Mouse (Mus musculus) limb, embryonic 11.5 days (tissue): Measurements from ENCODE around the gene Lrrc27. TPM values are rescaled to one million over a fixed set of nuclear protein-coding genes. Genes with fewer than 3 reads are reported as not detected.

Experiments used
- ATAC-seq: fragments of 200-750 bp; cut with Nextera tagmentation; 2 replicates; pipeline ENCODE4 v1.8.0; 2017; ENCODE audit warnings: low read depth; ENCODE audit not compliant: insufficient number of reproducible peaks, low FRiP score, low TSS enrichment
- DNase-seq: peaks from one replicate; pipeline ENCODE4 v3.0.0-alpha.2; 2015; ENCODE audit warnings: low spot score
- H3K27ac ChIP-seq: fragments of 300-500 bp; sonication (generic); replicated peaks from 2 replicates; pipeline ENCODE4 v1.5.1; 2014; ENCODE audit warnings: low read depth, mild to moderate bottlenecking, low read length
- H3K27me3 ChIP-seq: fragments of 300-500 bp; sonication (generic); 2 replicates; pipeline ENCODE4 v1.6.1; 2014; ENCODE audit warnings: mild to moderate bottlenecking, low read length, mixed read lengths; ENCODE audit not compliant: control insufficient read depth, insufficient read depth
- H3K36me3 ChIP-seq: fragments of 300-500 bp; sonication (generic); 2 replicates; pipeline ENCODE4 v1.6.1; 2014; ENCODE audit warnings: mild to moderate bottlenecking, low read length, moderate library complexity, mixed read lengths; ENCODE audit not compliant: control insufficient read depth, insufficient read depth
- H3K4me1 ChIP-seq: fragments of 300-500 bp; sonication (generic); 2 replicates; pipeline ENCODE4 v1.6.1; 2014; ENCODE audit warnings: low read length, mixed read lengths; ENCODE audit not compliant: control insufficient read depth, insufficient read depth
- H3K4me2 ChIP-seq: fragments of 300-500 bp; sonication (generic); 2 replicates; pipeline ENCODE4 v1.6.1; 2014; ENCODE audit warnings: low read depth, mild to moderate bottlenecking, moderate library complexity; ENCODE audit not compliant: severe bottlenecking
- H3K4me3 ChIP-seq: fragments of 300-500 bp; sonication (generic); 2 replicates; pipeline ENCODE4 v1.5.1; 2014; ENCODE audit warnings: low read depth, low read length
- H3K9ac ChIP-seq: fragments of 300-500 bp; sonication (generic); 2 replicates; pipeline ENCODE4 v1.6.1; 2014; ENCODE audit warnings: mild to moderate bottlenecking, low read length
- H3K9me3 ChIP-seq: fragments of 300-500 bp; sonication (generic); 2 replicates; pipeline ENCODE4 v1.6.1; 2016; ENCODE audit warnings: low read length; ENCODE audit not compliant: control insufficient read depth
- WGBS: fragments of 180-500 bp; shearing (Covaris S2); extraction: QIAGEN DNeasy Blood & Tissue Kit; methylation state at CpG from one replicate; pipeline ENCODE4 v1.1.7; 2014; 5-methylcytosine and 5-hydroxymethylcytosine counted together
- polyA plus RNA-seq: library from polyadenylated mRNA; unstranded; fragments of >200 nt; fragmentation: Nextera tagmentation; extraction: Ambion mirVana; gene quantifications from 2 replicates; pipeline ENCODE4 v1.2.1, GENCODE M21; 2014

Lrrc27 gene
- polyA plus RNA-seq: 3.2 and 4.9 TPM in 2 replicates

DNA sequence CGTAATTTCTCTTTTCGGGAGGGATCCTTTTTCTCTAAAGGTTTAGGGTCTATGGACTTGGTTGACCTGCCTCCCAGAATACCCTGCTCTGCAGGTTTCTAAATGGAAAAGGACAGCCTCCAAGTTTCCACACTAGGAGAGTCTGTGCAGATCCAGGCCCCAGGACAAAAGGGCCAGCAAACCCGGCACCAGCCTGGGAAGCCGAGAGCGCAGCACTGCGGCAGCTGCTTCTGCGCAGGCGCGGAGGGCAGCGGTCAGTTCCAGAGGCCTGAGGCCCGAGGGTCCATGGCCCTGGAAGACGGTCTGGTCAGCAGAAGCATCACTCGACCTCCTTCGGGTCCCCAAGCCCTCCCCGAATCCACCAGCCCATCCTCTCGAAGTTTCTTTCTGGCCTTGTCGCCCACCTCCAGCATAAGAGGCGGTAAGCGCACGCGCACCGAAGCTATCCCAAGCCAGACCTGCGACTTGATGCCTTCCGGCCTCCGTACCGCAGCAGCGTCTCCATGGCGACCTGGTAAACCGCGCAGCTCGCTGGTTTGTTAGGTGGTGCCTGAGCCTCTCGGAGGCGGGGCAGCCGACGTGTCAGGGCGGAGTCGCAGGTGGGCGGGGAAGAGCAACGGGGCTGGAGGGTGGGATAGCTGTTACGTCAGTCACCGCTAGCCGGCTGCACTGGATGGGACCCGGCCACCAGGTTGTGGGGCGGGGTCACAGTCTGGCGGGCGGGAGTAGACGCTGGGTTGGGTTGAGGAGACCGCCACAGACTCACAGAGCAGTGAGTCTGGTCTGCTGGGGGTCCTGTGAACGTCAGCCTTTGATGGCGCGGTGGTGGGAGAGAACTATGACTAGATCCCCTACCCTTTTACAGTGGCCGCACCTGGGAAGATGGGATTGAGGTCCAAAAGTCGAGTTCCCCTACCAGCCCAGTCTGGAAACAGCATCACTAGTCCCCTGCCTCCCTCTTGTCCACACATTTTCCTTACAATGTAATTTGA is at the start of gene Lrrc27, which contains the start of gene Stk32c:
Gene Lrrc27, plus strand, starts transcription at position 235 of the 992 bp plus-strand sequence.
Gene Stk32c, minus strand, starts transcription at position 554 of the 992 bp plus-strand sequence.
- peak within 1 kb of the TSS; percentile 81 for H3K9ac ChIP-seq
- H3K4me1 ChIP-seq: no peaks in the 10 kb centered on the region
- no peaks in the 10 kb centered on the region for H3K27me3 ChIP-seq
- ATAC-seq (peak; percentile 98), DNase-seq (peak; percentile 99)
- H3K27ac ChIP-seq: peak within 1 kb of the TSS; percentile 43
- H3K4me3 ChIP-seq: peak within 1 kb of the TSS; percentile 49
- WGBS: 2% methylated on average over 53 of the region's 53 CpGs
- H3K36me3 ChIP-seq: no peaks in the 10 kb centered on the region
- peak within 1 kb of the TSS; percentile 39 for H3K4me2 ChIP-seq
- H3K9me3 ChIP-seq: no peaks in the 10 kb centered on the region

GRCm38 (mm10) chr7:139164410-139164809 is 48.4 kb upstream of the Lrrc27 start:
- H3K4me1 ChIP-seq: no peaks in the 10 kb centered on the region
- no peaks in the 10 kb centered on the region for H3K27me3 ChIP-seq
- no peak for DNase-seq
- no peak overlapping the region for H3K4me2 ChIP-seq
- H3K36me3 ChIP-seq: no peaks in the 10 kb centered on the region
- H3K4me3 ChIP-seq: no peak overlapping the region
- H3K27ac ChIP-seq: no peak overlapping the region
- WGBS: 55% methylated on average over 5 of the region's 5 CpGs
- ATAC-seq: no peak
- H3K9me3 ChIP-seq: no peaks in the 10 kb centered on the region
- H3K9ac ChIP-seq: no peak overlapping the region

DNA sequence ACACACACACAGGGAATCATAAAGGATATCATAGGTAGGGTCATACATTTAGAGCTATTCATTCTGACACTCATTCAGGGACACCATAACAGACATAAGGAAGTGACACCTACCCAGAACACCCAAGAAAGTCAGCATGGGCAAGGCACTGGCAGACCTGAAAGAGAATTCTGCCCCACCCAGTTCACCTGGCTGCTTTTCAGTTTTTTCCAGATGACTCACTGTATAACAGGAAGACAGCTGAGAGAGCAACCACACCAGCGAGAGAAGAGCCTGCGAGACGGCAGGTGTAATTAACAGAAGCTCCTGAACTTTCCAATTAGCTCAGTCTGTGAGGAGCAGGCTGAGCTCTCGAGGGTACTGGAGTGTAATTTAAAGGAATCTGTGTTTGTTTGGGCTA is 43.6 kb upstream of the Lrrc27 start:
- 49% methylated on average over 4 of the region's 4 CpGs for WGBS
- Histone ChIP-seq H3K4me2 (no peak overlapping the region), H3K9me3 (no peaks in the 10 kb centered on the region), H3K36me3 (no peaks in the 10 kb centered on the region), H3K4me1 (no peaks in the 10 kb centered on the region), H3K9ac (no peak overlapping the region), H3K27me3 (no peaks in the 10 kb centered on the region), H3K27ac (no peak overlapping the region), H3K4me3 (no peak overlapping the region)
- ATAC-seq (no peak), DNase-seq (no peak)

DNA sequence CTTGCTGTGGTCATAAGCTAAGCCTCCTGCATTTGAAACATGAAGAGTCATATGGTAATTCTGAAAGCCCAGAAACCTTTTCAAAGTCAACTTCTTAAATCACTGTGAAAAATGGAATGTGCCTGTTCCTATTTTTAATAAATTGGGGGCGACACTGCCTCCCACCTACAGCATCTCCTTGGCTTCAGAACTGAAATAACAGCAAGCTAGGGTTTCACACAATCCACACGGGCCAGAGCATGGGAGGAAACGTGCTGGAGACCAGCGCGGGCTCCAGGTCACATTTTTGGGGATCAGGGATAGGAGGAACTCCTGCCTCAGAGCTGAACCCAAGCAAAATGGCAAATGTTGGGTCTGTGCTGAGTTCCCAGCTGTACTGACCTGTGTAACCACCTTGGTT is 33.5 kb upstream of the Lrrc27 start:
- Histone ChIP-seq H3K9me3 (no peaks in the 10 kb centered on the region), H3K27ac (no peak overlapping the region)

DNA sequence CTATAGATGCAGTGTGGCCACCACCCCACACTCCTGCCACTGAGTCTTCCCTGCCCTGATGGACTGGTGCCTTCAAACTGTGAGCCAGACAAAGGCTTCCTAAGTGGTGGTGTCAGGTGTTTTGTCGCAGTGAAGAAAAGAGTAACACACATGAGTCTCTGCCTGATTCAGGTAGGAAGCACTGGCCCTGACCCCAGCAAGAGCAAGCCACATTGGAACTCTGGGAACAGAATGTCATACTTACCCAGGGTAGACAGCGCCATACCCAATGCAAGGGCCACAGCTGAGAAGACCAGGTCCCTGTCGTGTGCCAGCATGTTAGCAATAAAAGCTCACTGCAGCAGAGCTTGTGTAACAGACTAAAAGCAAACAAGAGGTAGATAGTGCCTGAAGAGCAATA is 32.7 kb upstream of the Lrrc27 start:
- DNase-seq (no peak), ATAC-seq (no peak)
- WGBS: 89% methylated on average over 3 of the region's 3 CpGs
- no peaks in the 10 kb centered on the region for H3K27me3 ChIP-seq
- H3K9ac ChIP-seq: no peak overlapping the region
- H3K9me3 ChIP-seq: no peaks in the 10 kb centered on the region
- no peaks in the 10 kb centered on the region for H3K4me1 ChIP-seq
- H3K4me3 ChIP-seq: no peak overlapping the region
- no peak overlapping the region for H3K4me2 ChIP-seq
- no peaks in the 10 kb centered on the region for H3K36me3 ChIP-seq
- no peak overlapping the region for H3K27ac ChIP-seq

More for the DNA sequence above, 33.5 kb upstream of the Lrrc27 start:
- Histone ChIP-seq H3K4me2 (no peak overlapping the region), H3K4me3 (no peak overlapping the region), H3K27me3 (no peaks in the 10 kb centered on the region), H3K36me3 (no peaks in the 10 kb centered on the region), H3K4me1 (no peaks in the 10 kb centered on the region), H3K9ac (no peak overlapping the region)
- no peak for DNase-seq
- 81% methylated on average over 5 of the region's 5 CpGs for WGBS
- no peak for ATAC-seq

GRCm38 (mm10) chr7:139184396-139184795 is 28.4 kb upstream of the Lrrc27 start:
- Histone ChIP-seq H3K9ac (no peak overlapping the region), H3K4me3 (no peak overlapping the region), H3K4me1 (0 out of 2 replicates have a peak, but pooled peaks cover 2% of the 10 kb centered on the region), H3K4me2 (no peak overlapping the region), H3K27me3 (peaks cover 27% of the 10 kb centered on the region), H3K9me3 (0 out of 2 replicates have a peak, but pooled peaks cover 2% of the 10 kb centered on the region), H3K36me3 (no peaks in the 10 kb centered on the region), H3K27ac (no peak overlapping the region)
- ATAC-seq: no peak
- 83% methylated on average over 4 of the region's 4 CpGs for WGBS
- no peak for DNase-seq

DNA sequence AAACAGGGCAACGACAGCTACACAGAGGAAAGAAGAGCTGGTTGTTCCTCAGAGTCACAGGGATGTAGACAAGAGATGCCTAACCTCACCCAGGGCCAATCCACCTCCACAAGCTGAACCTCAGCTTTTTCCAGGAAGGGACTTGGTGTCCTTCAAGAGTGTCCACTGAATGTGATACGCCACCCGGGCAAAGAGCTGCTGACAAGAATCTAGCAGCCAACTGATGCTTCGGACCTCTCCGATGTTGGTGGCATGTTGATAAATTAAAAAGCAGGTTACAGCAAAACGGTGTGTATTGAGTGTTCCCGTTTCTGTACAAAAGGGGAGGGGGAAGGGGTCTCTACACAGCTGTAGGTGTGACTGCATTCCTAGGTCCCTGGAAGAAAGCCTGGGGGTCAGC is 27.9 kb upstream of the Lrrc27 start:
- Histone ChIP-seq H3K4me2 (no peak overlapping the region), H3K4me3 (no peak overlapping the region), H3K36me3 (no peaks in the 10 kb centered on the region), H3K27me3 (peaks cover 27% of the 10 kb centered on the region), H3K4me1 (0 out of 2 replicates have a peak, but pooled peaks cover 2% of the 10 kb centered on the region), H3K9ac (no peak overlapping the region), H3K9me3 (0 out of 2 replicates have a peak, but pooled peaks cover 2% of the 10 kb centered on the region), H3K27ac (no peak overlapping the region)
- DNase-seq (no peak), ATAC-seq (no peak)
- WGBS: 89% methylated on average over 7 of the region's 7 CpGs

- H3K27ac ChIP-seq: no peak overlapping the region
- 0 out of 2 replicates have a peak, but pooled peaks cover 2% of the 10 kb centered on the region for H3K4me1 ChIP-seq
- DNase-seq: no peak
- no peak for ATAC-seq
- no peak overlapping the region for H3K9ac ChIP-seq
- H3K9me3 ChIP-seq: 0 out of 2 replicates have a peak, but pooled peaks cover 2% of the 10 kb centered on the region
- peaks cover 27% of the 10 kb centered on the region for H3K27me3 ChIP-seq
- WGBS: 26% methylated on average over 5 of the region's 5 CpGs
- H3K4me3 ChIP-seq: no peak overlapping the region
- no peaks in the 10 kb centered on the region for H3K36me3 ChIP-seq
- H3K4me2 ChIP-seq: no peak overlapping the region
Observed at GRCm38 (mm10) chr7:139185971-139186370, 26.8 kb upstream of the Lrrc27 start.
